9 mouse cellular contexts compared by ENCODE assay signal in the genomic region with DNA sequence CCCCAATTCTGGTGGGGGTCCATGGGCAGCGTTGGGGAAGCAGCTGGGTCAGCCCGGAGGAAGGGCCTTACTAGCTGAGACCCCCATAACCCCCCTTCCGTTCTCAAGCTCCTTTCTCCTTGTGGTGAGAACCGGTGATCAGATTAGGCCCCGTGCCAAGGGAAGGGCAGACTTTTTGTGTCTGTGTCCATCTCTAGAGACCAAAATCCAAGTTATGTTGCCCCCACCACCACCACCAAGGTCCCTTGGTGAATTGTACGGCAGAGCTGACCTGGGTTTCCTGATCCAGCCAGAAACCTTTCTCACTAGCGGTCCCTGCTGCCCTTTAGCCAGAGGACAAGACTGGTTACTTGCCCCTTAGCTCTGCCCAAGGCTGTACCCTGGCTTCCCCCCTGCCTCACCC. TPM values are rescaled to one million over a fixed set of nuclear protein-coding genes. Genes with fewer than 3 reads are reported as not detected.
A peak's percentile ranks its signal among the peaks of the same experiment; 100 is the strongest.
DNase-seq lines count a peak whose midpoint lies in the region; ATAC-seq and TF ChIP-seq lines count a peak whose summit lies in the region.
"Had no signal": no experiment of that assay in that cellular context is flagged by ENCODE, and none has a peak within 500 bp of the region (broad histone marks: within the 10 kb centered on the region; RNA-seq: fewer than 3 reads in every experiment).

No protein-coding gene starts in this region.

- no peaks in the 10 kb centered on the region for H3K9me3 ChIP-seq in kidney, embryonic 15.5 days (replicated peaks)
- no peaks in the 10 kb centered on the region for H3K9me3 ChIP-seq in embryonic facial prominence, embryonic 10.5 days
- H3K9me3 ChIP-seq in hindbrain, postnatal 0 days (ENCODE audit: low read length) = no peaks in the 10 kb centered on the region
- H3K9me3 ChIP-seq in neural tube, embryonic 12.5 days = no peaks in the 10 kb centered on the region

- 5% methylated on average over 7 of the region's 7 CpGs for WGBS in kidney, embryonic 15.5 days
- 1% methylated on average over 7 of the region's 7 CpGs for WGBS in embryonic facial prominence, embryonic 10.5 days
- WGBS in hindbrain, postnatal 0 days = 0% methylated on average over 7 of the region's 7 CpGs
- 4% methylated on average over 7 of the region's 7 CpGs for WGBS in neural tube, embryonic 12.5 days

- H3K27me3 ChIP-seq in kidney, embryonic 15.5 days = peaks cover 17% of the 10 kb centered on the region
- H3K27me3 ChIP-seq in embryonic facial prominence, embryonic 10.5 days (replicated peaks; ENCODE audit: low read depth, poor library complexity, severe bottlenecking) = peaks cover 29% of the 10 kb centered on the region
- no peaks in the 10 kb centered on the region for H3K27me3 ChIP-seq in hindbrain, postnatal 0 days (ENCODE audit: insufficient read depth, low read length)
- H3K27me3 ChIP-seq in neural tube, embryonic 12.5 days (replicated peaks) = no peaks in the 10 kb centered on the region

- H3K9ac ChIP-seq in kidney, embryonic 15.5 days = peak overlapping the region; percentile 18; the same call in 1 of the 2 replicates
- H3K9ac ChIP-seq in hindbrain, postnatal 0 days (replicated peaks; ENCODE audit: low read length) = peak overlapping the region; percentile 76
- peak overlapping the region; percentile 86 for H3K9ac ChIP-seq in neural tube, embryonic 12.5 days

- no peak overlapping the region for H3K27ac ChIP-seq in kidney, embryonic 15.5 days
- H3K27ac ChIP-seq in embryonic facial prominence, embryonic 10.5 days (replicated peaks) = peak overlapping the region; percentile 82
- peak overlapping the region; percentile 83 for H3K27ac ChIP-seq in hindbrain, postnatal 0 days
- peak overlapping the region; percentile 75; the same call in 1 of the 2 replicates for H3K27ac ChIP-seq in neural tube, embryonic 12.5 days

- no peak for ATAC-seq in kidney, embryonic 15.5 days (replicated peaks; ENCODE audit: low FRiP score)
- peak; percentile 36; the same call in 1 of the 2 replicates for ATAC-seq in hindbrain, postnatal 0 days
- peak; percentile 35; the same call in 1 of the 2 replicates for ATAC-seq in neural tube, embryonic 12.5 days (ENCODE audit: low FRiP score, low read depth)

- peak overlapping the region; percentile 98 for H3K4me2 ChIP-seq in kidney, embryonic 15.5 days
- peak overlapping the region; percentile 69 for H3K4me2 ChIP-seq in hindbrain, postnatal 0 days (ENCODE audit: low read depth, low read length)
- H3K4me2 ChIP-seq in neural tube, embryonic 12.5 days (replicated peaks) = peak overlapping the region; percentile 74

- peak overlapping the region; percentile 51 for H3K4me3 ChIP-seq in kidney, embryonic 15.5 days (replicated peaks)
- peak overlapping the region; percentile 76 for H3K4me3 ChIP-seq in embryonic facial prominence, embryonic 10.5 days
- peak overlapping the region; percentile 81 for H3K4me3 ChIP-seq in hindbrain, postnatal 0 days (ENCODE audit: low read length)
- peak overlapping the region; percentile 73 for H3K4me3 ChIP-seq in neural tube, embryonic 12.5 days

- TF ChIP-seq CTCF in hindbrain, postnatal 0 days (IDR thresholded peaks at IDR 0.05; ENCODE audit: low read depth) = no peak; the same call in 1 of the 2 replicates

- H3K4me1 ChIP-seq in kidney, embryonic 15.5 days = peaks cover 8% of the 10 kb centered on the region
- peaks cover 21% of the 10 kb centered on the region for H3K4me1 ChIP-seq in embryonic facial prominence, embryonic 10.5 days
- peaks cover 19% of the 10 kb centered on the region for H3K4me1 ChIP-seq in hindbrain, postnatal 0 days (ENCODE audit: insufficient read depth, low read length)
- peaks cover 23% of the 10 kb centered on the region for H3K4me1 ChIP-seq in neural tube, embryonic 12.5 days

- DNase-seq in kidney, postnatal 14 days = no peak
- peak; percentile 15 for DNase-seq in embryonic facial prominence, embryonic 10.5 days (ENCODE audit: low spot score)
- DNase-seq in hindbrain, postnatal 0 days (ENCODE audit: low spot score) = peak; percentile 63
- no peak for DNase-seq in right cerebral cortex, adult 2 months (ENCODE audit: low spot score in 2 of 2)
- no peak for DNase-seq in layer of hippocampus, postnatal 10 days (ENCODE audit: low spot score in 2 of 2)
- no peak for DNase-seq in T-cell, adult 2 months (ENCODE audit: low spot score)

- H3K36me3 ChIP-seq in kidney, embryonic 15.5 days = no peaks in the 10 kb centered on the region
- H3K36me3 ChIP-seq in embryonic facial prominence, embryonic 10.5 days (replicated peaks) = no peaks in the 10 kb centered on the region
- H3K36me3 ChIP-seq in hindbrain, postnatal 0 days (ENCODE audit: insufficient read depth, low read length) = no peaks in the 10 kb centered on the region
- no peaks in the 10 kb centered on the region for H3K36me3 ChIP-seq in neural tube, embryonic 12.5 days

RNA-seq across cellular contexts. Expression of gene Acsl6, which starts 0.9 kb away (rescaled TPM):
- polyA plus RNA-seq in kidney, embryonic 15.5 days (2015; fragmentation: Nextera tagmentation; extraction: Ambion mirVana) = 0.70 and 0.89 TPM in 2 replicates
- polyA plus RNA-seq in embryonic facial prominence, embryonic 10.5 days (2016; fragmentation: Nextera tagmentation; extraction: Ambion mirVana) = 4.0 and 5.2 TPM in 2 replicates
- total RNA-seq in hindbrain, postnatal 0 days (2014; rRNA removed) = 74.4 and 76.9 TPM in 2 replicates
- 58.2 and 60.1 TPM in 2 replicates for polyA plus RNA-seq in hindbrain, postnatal 0 days (2015; fragmentation: Nextera tagmentation; extraction: Ambion mirVana)
- 29.9 and 30.8 TPM in 2 replicates for polyA plus RNA-seq in neural tube, embryonic 12.5 days (2016; fragmentation: Nextera tagmentation; extraction: Ambion mirVana)
- 100 to 1,000 TPM; 125 to 132 TPM for total RNA-seq in layer of hippocampus, postnatal 10 days (2021)

RNA-seq across cellular contexts. Expression of gene Il3, which starts 37.4 kb away (rescaled TPM):
- not detected in 2 replicates for polyA plus RNA-seq in kidney, embryonic 15.5 days (2015; fragmentation: Nextera tagmentation; extraction: Ambion mirVana)
- polyA plus RNA-seq in embryonic facial prominence, embryonic 10.5 days (2016; fragmentation: Nextera tagmentation; extraction: Ambion mirVana) = not detected in 2 replicates
- not detected in 2 replicates for total RNA-seq in hindbrain, postnatal 0 days (2014; rRNA removed)
- not detected in 2 replicates for polyA plus RNA-seq in hindbrain, postnatal 0 days (2015; fragmentation: Nextera tagmentation; extraction: Ambion mirVana)
- polyA plus RNA-seq in neural tube, embryonic 12.5 days (2016; fragmentation: Nextera tagmentation; extraction: Ambion mirVana) = not detected in 2 replicates
- not detected for total RNA-seq in layer of hippocampus, postnatal 10 days (2021)
- polyA plus RNA-seq: gonadal fat pad, adult 2 months had no signal

RNA-seq across cellular contexts. Expression of gene Csf2, which starts 55.0 kb away (rescaled TPM):
- not detected in 2 replicates for polyA plus RNA-seq in kidney, embryonic 15.5 days (2015; fragmentation: Nextera tagmentation; extraction: Ambion mirVana)
- polyA plus RNA-seq in embryonic facial prominence, embryonic 10.5 days (2016; fragmentation: Nextera tagmentation; extraction: Ambion mirVana) = not detected in 2 replicates
- total RNA-seq in hindbrain, postnatal 0 days (2014; rRNA removed) = not detected in 2 replicates
- not detected in 2 replicates for polyA plus RNA-seq in hindbrain, postnatal 0 days (2015; fragmentation: Nextera tagmentation; extraction: Ambion mirVana)
- polyA plus RNA-seq in neural tube, embryonic 12.5 days (2016; fragmentation: Nextera tagmentation; extraction: Ambion mirVana) = not detected in 2 replicates
- total RNA-seq in layer of hippocampus, postnatal 10 days (2021) = not detected
- polyA plus RNA-seq: gonadal fat pad, adult 2 months had no signal

Comparison
In these comparisons a context has a peak if more than half of its experiments do, and no peak if none do; other contexts are left out.
1. H3K9ac ChIP-seq: peak in every context shown above with its lines; median percentile 86 in neural tube, embryonic 12.5 days; 76 in hindbrain, postnatal 0 days; 18 in kidney, embryonic 15.5 days.
2. DNase-seq: peak in embryonic facial prominence, embryonic 10.5 days (single experiment) and hindbrain, postnatal 0 days (single experiment); none in kidney, postnatal 14 days (single experiment), right cerebral cortex, adult 2 months (0 of 2), layer of hippocampus, postnatal 10 days (0 of 2) and T-cell, adult 2 months (single experiment).
3. Peak in every context shown above with its lines, with median percentiles within 50 percentile points of each other: H3K4me2 ChIP-seq and H3K4me3 ChIP-seq.